Mouse (Mus musculus): ENCODE measurements around the gene Prss22. TPM values are rescaled to one million over a fixed set of nuclear protein-coding genes. Genes with fewer than 3 reads are reported as not detected.

Prss22 gene
- polyA plus RNA-seq, 1 experiment from 2014 or later: 0.28 TPM

- no peaks in the 10 kb centered on the region for H3K27me3 ChIP-seq
- ATAC-seq: no peak
- in situ Hi-C loops (cut with MboI; ENCODE audit: low pct_unique_long_range_greater_than_20kb): no loop called here
- no peak for TF ChIP-seq CTCF (IDR thresholded peaks at IDR 0.05)
- ChIA-PET CTCF (interaction anchor here (1.0 to 2.1 kb wide), 3 partner anchors 10 to 12 kb away, joined by 3 to 8 read pairs (median 7); no protein-coding TSS in a partner anchor), POLR2A (no interaction called here)
- DNase-seq (ENCODE audit: low read depth, low spot score): no peak
Observed at GRCm38 (mm10) chr17:23980297-23980909, 17.5 kb downstream of the Prss22 start, which contains the start of gene Prss30. Gene Prss30 (minus strand): TSS chr17:23980566.

DNA sequence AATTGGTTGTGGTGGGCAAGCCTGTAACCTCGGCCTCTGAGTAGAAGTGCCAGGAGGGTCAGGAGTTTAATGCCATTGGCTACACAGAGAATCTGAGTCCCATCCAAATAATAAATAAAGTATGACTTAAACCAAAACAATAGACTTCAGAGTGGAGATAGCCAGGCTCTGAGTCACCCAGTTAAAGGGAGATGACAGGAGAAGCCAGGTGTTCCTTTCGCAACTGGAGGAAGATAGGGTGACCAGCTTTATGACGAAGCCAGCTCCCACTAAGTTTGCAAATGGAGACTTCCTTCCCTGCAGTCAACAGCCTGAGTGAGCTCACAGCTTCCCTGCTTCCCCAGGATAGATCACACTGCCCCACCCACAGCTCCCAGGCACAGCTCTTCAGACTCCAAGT, 18.4 kb downstream of the Prss22 start:
- CTCF ChIA-PET: interaction anchor here (1.0 to 2.1 kb wide), 5 partner anchors 9 to 30 kb away, joined by 3 to 8 read pairs (median 6); no protein-coding TSS in a partner anchor
- no peaks in the 10 kb centered on the region for H3K27me3 ChIP-seq
- in situ Hi-C loops (cut with MboI; ENCODE audit: low pct_unique_long_range_greater_than_20kb): loop anchor here (10.0 kb wide), 1 partner anchor 65 kb away; no protein-coding TSS in a partner anchor
- TF ChIP-seq CTCF (IDR thresholded peaks at IDR 0.05): no peak
- POLR2A ChIA-PET: no interaction called here
- DNase-seq (ENCODE audit: low read depth, low spot score) (no peak), ATAC-seq (no peak)

GRCm38 (mm10) chr17:23976665-23977064, 21.2 kb downstream of the Prss22 start:
- DNase-seq (ENCODE audit: low read depth, low spot score): no peak
- no peak for ATAC-seq
- no peaks in the 10 kb centered on the region for H3K27me3 ChIP-seq
- ChIA-PET POLR2A (no interaction called here), CTCF (interaction anchor here (0.6 kb wide), 1 partner anchor 125 kb away, joined by 3 read pairs; no protein-coding TSS in a partner anchor)
- in situ Hi-C loops (cut with MboI; ENCODE audit: low pct_unique_long_range_greater_than_20kb): loop anchor here (10.0 kb wide), 1 partner anchor 68 kb away; no protein-coding TSS in a partner anchor
- no peak for TF ChIP-seq CTCF (IDR thresholded peaks at IDR 0.05)

DNA sequence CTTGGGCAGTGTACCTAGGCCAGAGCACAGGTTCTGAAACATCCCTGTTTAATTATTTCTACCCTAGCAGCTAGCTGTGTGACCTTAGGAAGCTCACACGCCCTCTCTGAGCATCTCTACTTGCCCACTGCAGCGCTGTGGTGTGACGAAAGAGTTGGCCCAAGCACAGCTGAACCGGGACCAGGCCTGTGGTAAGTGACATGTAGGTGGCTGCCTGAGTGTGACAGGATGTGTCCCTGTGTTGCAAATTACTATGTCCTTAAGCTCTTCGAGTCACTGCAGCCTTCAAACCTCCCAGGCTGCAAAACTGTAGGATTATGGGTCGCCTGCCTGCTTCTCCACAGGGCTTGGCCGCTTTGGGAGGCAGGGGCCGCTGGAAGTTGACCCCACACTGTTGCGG, 26.6 kb downstream of the Prss22 start:
- ATAC-seq (no peak), DNase-seq (ENCODE audit: low read depth, low spot score) (no peak)
- no peak for TF ChIP-seq CTCF (IDR thresholded peaks at IDR 0.05)
- ChIA-PET POLR2A (no interaction called here), CTCF (interaction anchor here (1.8 to 2.1 kb wide), 2 partner anchors 9 to 35 kb away, joined by 4 to 7 read pairs; partner anchors contain the start of gene Prss30)
- in situ Hi-C loops (cut with MboI; ENCODE audit: low pct_unique_long_range_greater_than_20kb): loop anchor here (10.0 kb wide), 1 partner anchor 73 kb away; no protein-coding TSS in a partner anchor
- H3K27me3 ChIP-seq: no peaks in the 10 kb centered on the region

DNA sequence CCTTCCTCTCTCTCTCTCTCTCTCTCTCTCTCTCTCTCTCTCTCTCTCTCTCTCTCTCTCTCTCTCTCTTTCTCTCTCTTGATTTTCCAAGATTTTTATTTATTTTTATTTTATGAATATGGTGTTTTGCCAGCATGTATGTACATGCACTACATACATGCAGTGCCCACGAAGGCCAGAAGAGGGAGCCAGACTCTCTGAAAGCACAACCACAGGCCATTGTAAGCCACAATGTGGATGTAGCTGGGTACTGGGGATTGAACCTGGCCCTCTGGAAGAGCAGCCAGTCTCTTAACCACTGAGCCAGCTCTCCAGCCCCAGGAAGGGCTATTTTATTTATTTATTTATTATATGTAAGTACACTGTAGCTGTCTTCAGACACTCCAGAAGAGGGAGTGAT, 28.7 kb downstream of the Prss22 start:
- peak; percentile 92 for TF ChIP-seq CTCF (IDR thresholded peaks at IDR 0.05)
- in situ Hi-C loops (cut with MboI; ENCODE audit: low pct_unique_long_range_greater_than_20kb): no loop called here
- ChIA-PET POLR2A (no interaction called here), CTCF (interaction anchor here (0.6 to 2.1 kb wide), 10 partner anchors 9 to 120 kb away, joined by 3 to 7 read pairs (median 4); partner anchors contain the start of gene Prss30)
- ATAC-seq: peak; percentile 66
- no peak for DNase-seq (ENCODE audit: low read depth, low spot score)
- no peaks in the 10 kb centered on the region for H3K27me3 ChIP-seq

GRCm38 (mm10) chr17:23968780-23969179, 29.1 kb downstream of the Prss22 start:
- POLR2A ChIA-PET: interaction anchor here (0.6 kb wide), 1 partner anchor 55 kb away, joined by 3 read pairs; no protein-coding TSS in a partner anchor
- H3K27me3 ChIP-seq: no peaks in the 10 kb centered on the region
- in situ Hi-C loops (cut with MboI; ENCODE audit: low pct_unique_long_range_greater_than_20kb): no loop called here
- CTCF ChIA-PET: interaction anchor here (0.9 to 1.5 kb wide), 5 partner anchors 11 to 138 kb away, joined by 3 to 8 read pairs (median 3); partner anchors contain the start of gene Prss30
- ATAC-seq: peak; percentile 55
- no peak for DNase-seq (ENCODE audit: low read depth, low spot score)
- TF ChIP-seq CTCF (IDR thresholded peaks at IDR 0.05): peak; percentile 16

DNA sequence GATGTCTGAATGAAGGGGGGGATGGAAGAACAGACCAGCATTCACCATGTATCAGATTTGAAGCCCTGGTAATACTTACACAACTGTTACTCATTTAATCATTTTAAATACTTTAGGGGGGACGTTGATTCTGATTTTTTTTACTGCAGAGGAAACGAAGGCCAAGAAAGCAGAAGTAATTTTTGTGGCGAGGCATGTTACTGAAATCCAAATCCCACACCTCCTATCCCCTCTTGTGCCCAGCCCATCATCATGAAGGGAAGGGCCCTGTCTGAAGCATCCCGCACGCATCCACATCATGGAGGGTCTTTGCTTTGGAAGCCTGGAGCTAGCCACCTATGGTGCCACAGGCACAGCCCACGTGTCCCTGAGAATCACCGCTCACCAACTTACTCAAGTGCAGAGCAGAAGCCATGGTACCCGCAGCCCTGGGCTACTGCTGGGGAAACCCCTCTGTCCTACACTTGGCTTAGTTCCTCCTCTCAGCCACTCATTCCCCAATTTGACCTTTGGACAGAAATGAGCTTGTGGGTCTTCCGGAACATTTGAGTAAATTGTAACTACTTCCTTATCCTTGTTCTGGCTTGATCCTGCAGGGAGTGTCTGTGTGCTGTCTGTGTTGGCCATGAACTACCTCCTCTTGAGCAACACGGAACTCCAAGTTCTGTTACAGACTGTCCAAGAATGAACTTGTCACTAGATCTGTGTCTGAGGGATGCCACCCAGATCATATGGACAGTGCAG, 31.1 kb downstream of the Prss22 start:
- ChIA-PET POLR2A (no interaction called here), CTCF (no interaction called here)
- ATAC-seq (no peak), DNase-seq (ENCODE audit: low read depth, low spot score) (no peak)
- H3K27me3 ChIP-seq: no peaks in the 10 kb centered on the region
- in situ Hi-C loops (cut with MboI; ENCODE audit: low pct_unique_long_range_greater_than_20kb): no loop called here
- TF ChIP-seq CTCF (IDR thresholded peaks at IDR 0.05): no peak

DNA sequence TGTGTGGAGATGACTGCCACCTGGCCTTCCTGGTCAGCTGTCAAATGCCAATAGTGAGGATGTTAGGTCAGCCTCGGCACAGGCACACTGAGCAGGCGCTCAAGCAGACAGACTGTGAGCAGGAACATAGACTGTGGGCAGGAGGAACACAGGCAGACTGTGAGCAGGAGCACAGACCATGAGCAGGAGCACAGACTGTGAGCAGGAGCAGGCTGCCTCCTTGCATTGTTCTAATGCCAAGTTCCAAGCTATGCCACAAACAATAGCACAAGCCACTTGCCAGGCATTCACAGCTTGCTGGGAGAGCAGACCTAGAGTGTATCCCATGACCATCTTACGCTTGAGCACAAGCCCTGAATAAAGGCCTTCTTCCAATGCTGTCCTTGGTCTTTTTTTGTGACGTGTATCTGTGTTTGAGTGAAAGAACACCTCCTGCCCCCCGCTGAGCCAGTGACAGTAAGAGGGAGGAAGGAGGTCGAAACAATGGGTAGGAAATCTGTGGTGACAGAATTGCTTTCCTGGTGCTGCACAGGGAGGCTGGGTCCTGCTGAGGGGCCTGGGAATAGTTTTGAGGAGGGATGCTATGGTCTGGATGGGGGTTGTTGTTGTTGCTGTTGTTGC, 32.0 kb downstream of the Prss22 start:
- ChIA-PET POLR2A (no interaction called here), CTCF (no interaction called here)
- no peaks in the 10 kb centered on the region for H3K27me3 ChIP-seq
- no peak for ATAC-seq
- no peak for TF ChIP-seq CTCF (IDR thresholded peaks at IDR 0.05)
- in situ Hi-C loops (cut with MboI; ENCODE audit: low pct_unique_long_range_greater_than_20kb): no loop called here
- DNase-seq (ENCODE audit: low read depth, low spot score): no peak

- TF ChIP-seq CTCF (IDR thresholded peaks at IDR 0.05): no peak
- in situ Hi-C loops (cut with MboI; ENCODE audit: low pct_unique_long_range_greater_than_20kb): loop anchor here (5.0 kb wide), 2 partner anchors 89 to 184 kb away; no protein-coding TSS in a partner anchor
Observed at GRCm38 (mm10) chr17:23961573-23962122, 36.3 kb downstream of the Prss22 start.

More at GRCm38 (mm10) chr17:23961573-23962122, 36.3 kb downstream of the Prss22 start:
- H3K27me3 ChIP-seq: no peaks in the 10 kb centered on the region
- no peak for DNase-seq (ENCODE audit: low read depth, low spot score)
- ATAC-seq: no peak
- CTCF ChIA-PET: interaction anchor here (1.1 to 3.0 kb wide), 8 partner anchors 21 to 188 kb away, joined by 3 to 11 read pairs (median 6); partner anchors contain the start of genes Elob, Prss32, Prss41 and Sbp
- POLR2A ChIA-PET: no interaction called here

All from Patski (cell line).